Mouse (Mus musculus) MEL (cell line): ENCODE measurements around the gene Sinhcaf.

Experiments used
- BHLHE40 ChIP-seq: IDR thresholded peaks from 2 replicates; pipeline ENCODE4 v1.6.1; 2012; ENCODE audit warnings: low read depth, mild to moderate bottlenecking, inconsistent platforms, low read length, improper control_type of control experiment, borderline replicate concordance
- CTCF ChIP-seq, 3 experiments: IDR thresholded peaks in 2 of 3; conservative IDR thresholded peaks in 1 of 3; 2 replicates each; pipeline ENCODE4 v1.5.1; 2011 to 2012; ENCODE audit warnings: low read length in 3 of 3, low read depth in 2 of 3, mild to moderate bottlenecking in 2 of 3, improper control_type of control experiment in 1 of 3, inconsistent platforms in 1 of 3, mixed read lengths in 1 of 3, moderate library complexity in 1 of 3; ENCODE audit not compliant: control insufficient read depth in 1 of 3, insufficient read depth in 1 of 3, poor library complexity in 1 of 3, severe bottlenecking in 1 of 3
- ETS1 ChIP-seq: IDR thresholded peaks from 2 replicates; pipeline ENCODE4 v1.6.1; 2012; ENCODE audit warnings: low read depth, mild to moderate bottlenecking, inconsistent platforms, low read length, improper control_type of control experiment, moderate library complexity
- GABPA ChIP-seq: IDR thresholded peaks from 2 replicates; pipeline ENCODE4 v1.6.1; 2012; ENCODE audit warnings: low read depth, mild to moderate bottlenecking, inconsistent platforms, low read length, improper control_type of control experiment, moderate library complexity
- HCFC1 ChIP-seq: IDR thresholded peaks from 2 replicates; pipeline ENCODE4 v1.6.1; 2012; ENCODE audit warnings: low read depth, mild to moderate bottlenecking, inconsistent platforms, low read length, improper control_type of control experiment, moderate library complexity
- JUND ChIP-seq: IDR thresholded peaks from 2 replicates; pipeline ENCODE4 v1.6.1; 2011; ENCODE audit warnings: low read depth, mild to moderate bottlenecking, improper control_type of control experiment, low read length
- MAFK ChIP-seq: IDR thresholded peaks from 2 replicates; pipeline ENCODE4 v1.6.1; 2011; ENCODE audit warnings: low read depth, mild to moderate bottlenecking, low read length, improper control_type of control experiment, borderline replicate concordance
- MYB ChIP-seq: IDR thresholded peaks from 2 replicates; pipeline ENCODE4 v1.6.1; 2011; ENCODE audit warnings: mild to moderate bottlenecking, low read depth, low read length, improper control_type of control experiment
- POLR2A ChIP-seq, 2 experiments: IDR thresholded peaks; 2 replicates each; pipeline ENCODE4 v1.6.1; 2011 to 2012; ENCODE audit warnings: low read length in 2 of 2, mild to moderate bottlenecking in 2 of 2, control low read depth in 1 of 2, improper control_type of control experiment in 1 of 2, low read depth in 1 of 2, moderate library complexity in 1 of 2; ENCODE audit not compliant: control insufficient read depth in 1 of 2, insufficient read depth in 1 of 2, poor library complexity in 1 of 2
- POLR2AphosphoS5 ChIP-seq: IDR thresholded peaks from 2 replicates; pipeline ENCODE4 v1.6.1; 2012; ENCODE audit warnings: low read depth, borderline replicate concordance, mild to moderate bottlenecking, inconsistent platforms, low read length, moderate library complexity, mixed read lengths
- USF1 ChIP-seq: IDR thresholded peaks from 2 replicates; pipeline ENCODE4 v1.6.1; 2014; ENCODE audit warnings: low read depth, mild to moderate bottlenecking, inconsistent platforms, low read length, improper control_type of control experiment, moderate library complexity
- USF2 ChIP-seq, 2 experiments: IDR thresholded peaks; 2 replicates each; pipeline ENCODE4 v1.6.1; 2011 to 2012; ENCODE audit warnings: improper control_type of control experiment in 2 of 2, low read length in 2 of 2, borderline replicate concordance in 1 of 2, inconsistent platforms in 1 of 2, low read depth in 1 of 2, mild to moderate bottlenecking in 1 of 2; ENCODE audit not compliant: insufficient read depth in 1 of 2
- ZC3H11A ChIP-seq: IDR thresholded peaks from 2 replicates; pipeline ENCODE4 v1.6.1; 2012; ENCODE audit warnings: low read depth, mild to moderate bottlenecking, inconsistent platforms, low read length, improper control_type of control experiment

- TF ChIP-seq JUND (no peak), CTCF (IDR thresholded peaks at IDR 0.05 in 2 of 3, conservative IDR thresholded peaks at IDR 0.05 in 1 of 3; ENCODE audit: control insufficient read depth in 1 of 3, insufficient read depth in 1 of 3, low read depth in 2 of 3, low read length in 3 of 3, poor library complexity in 1 of 3, severe bottlenecking in 1 of 3) (no peak), ZC3H11A (no peak), ETS1 (no peak), USF2 (IDR thresholded peaks at IDR 0.05; ENCODE audit: borderline replicate concordance in 1 of 2, insufficient read depth in 1 of 2, low read depth in 1 of 2, low read length in 2 of 2) (no peak), MAFK (no peak), POLR2A (IDR thresholded peaks at IDR 0.05; ENCODE audit: control insufficient read depth in 1 of 2, insufficient read depth in 1 of 2, low read depth in 1 of 2, low read length in 2 of 2, poor library complexity in 1 of 2) (no peak), MYB (no peak), BHLHE40 (no peak), GABPA (no peak), POLR2AphosphoS5 (no peak), USF1 (no peak), HCFC1 (no peak)
Measured at GRCm38 (mm10) chr6:148972059-148972848, 26.0 kb upstream of the Sinhcaf start.
